Mouse (Mus musculus) MEL (cell line): ENCODE results near the gene Ifi27l2b. TPM values are rescaled to one million over a fixed set of nuclear protein-coding genes. Genes with fewer than 3 reads are reported as not detected.
"Not testable (repeated sequence)": the region's sequence is repeated elsewhere in the genome, so short reads cannot be mapped to it uniquely, and the experiment has no call there.

Experiments used
- DNase-seq: peaks from one replicate; pipeline ENCODE4 v3.0.0; 2011; ENCODE audit warnings: low read depth, low spot score
- H3K27ac ChIP-seq: 2 replicates; pipeline ENCODE4 v1.5.1; 2012; ENCODE audit warnings: low read depth, mild to moderate bottlenecking, control low read depth, low read length, moderate library complexity; ENCODE audit not compliant: control insufficient read depth
- H3K27me3 ChIP-seq, 2 experiments: fragments of 150-350 bp in 1 of 2; sonication (generic) in 1 of 2; 2 replicates each; pipeline ENCODE4 v1.6.1; 2012; ENCODE audit warnings: low read length in 2 of 2, mild to moderate bottlenecking in 2 of 2, improper control_type of control experiment in 1 of 2, moderate library complexity in 1 of 2; ENCODE audit not compliant: insufficient read depth in 2 of 2, control insufficient read depth in 1 of 2
- H3K36me3 ChIP-seq, 2 experiments: 2 replicates each; pipeline ENCODE4 v1.6.1; 2012 to 2014; ENCODE audit warnings: low read length in 2 of 2, improper control_type of control experiment in 1 of 2, inconsistent platforms in 1 of 2, mild to moderate bottlenecking in 1 of 2; ENCODE audit not compliant: insufficient read depth in 2 of 2, control insufficient read depth in 1 of 2
- H3K4me1 ChIP-seq, 2 experiments: fragments of 150-350 bp in 1 of 2; sonication (generic) in 1 of 2; 2 replicates each; pipeline ENCODE4 v1.6.1; 2012; ENCODE audit warnings: low read length in 2 of 2, improper control_type of control experiment in 1 of 2, mild to moderate bottlenecking in 1 of 2; ENCODE audit not compliant: insufficient read depth in 2 of 2, control insufficient read depth in 1 of 2
- H3K4me3 ChIP-seq, 2 experiments: fragments of 150-350 bp in 1 of 2; sonication (generic) in 1 of 2; 2 replicates each; pipeline ENCODE4 v1.5.1; 2012; ENCODE audit warnings: low read depth in 2 of 2, low read length in 2 of 2, mild to moderate bottlenecking in 2 of 2, moderate library complexity in 2 of 2, control low read depth in 1 of 2, improper control_type of control experiment in 1 of 2; ENCODE audit not compliant: control insufficient read depth in 1 of 2, insufficient read depth in 1 of 2
- H3K79me2 ChIP-seq: 2 replicates; pipeline ENCODE4 v1.6.1; 2012; ENCODE audit warnings: mild to moderate bottlenecking, low read length, moderate library complexity; ENCODE audit not compliant: control insufficient read depth, poor library complexity, insufficient read depth
- H3K9ac ChIP-seq: 2 replicates; pipeline ENCODE4 v1.6.1; 2012; ENCODE audit warnings: low read depth, mild to moderate bottlenecking, control low read depth, low read length, moderate library complexity; ENCODE audit not compliant: control insufficient read depth, poor library complexity, severe bottlenecking
- H3K9me3 ChIP-seq: fragments of 150-350 bp; sonication (generic); replicated peaks from 2 replicates; pipeline ENCODE4 v1.6.1; 2012; ENCODE audit warnings: mild to moderate bottlenecking, low read length, improper control_type of control experiment, moderate library complexity; ENCODE audit not compliant: insufficient read depth
- BHLHE40 ChIP-seq: IDR thresholded peaks from 2 replicates; pipeline ENCODE4 v1.6.1; 2012; ENCODE audit warnings: low read depth, mild to moderate bottlenecking, inconsistent platforms, low read length, improper control_type of control experiment, borderline replicate concordance
- E2F4 ChIP-seq: IDR thresholded peaks from 2 replicates; pipeline ENCODE4 v1.6.1; 2011; ENCODE audit warnings: low read depth, low read length, improper control_type of control experiment, borderline replicate concordance
- ELF1 ChIP-seq: IDR thresholded peaks from 2 replicates; pipeline ENCODE4 v1.6.1; 2014; ENCODE audit warnings: low read depth, mild to moderate bottlenecking, inconsistent platforms, low read length, improper control_type of control experiment, moderate library complexity
- ETS1 ChIP-seq: IDR thresholded peaks from 2 replicates; pipeline ENCODE4 v1.6.1; 2012; ENCODE audit warnings: low read depth, mild to moderate bottlenecking, inconsistent platforms, low read length, improper control_type of control experiment, moderate library complexity
- GABPA ChIP-seq: IDR thresholded peaks from 2 replicates; pipeline ENCODE4 v1.6.1; 2012; ENCODE audit warnings: low read depth, mild to moderate bottlenecking, inconsistent platforms, low read length, improper control_type of control experiment, moderate library complexity
- HCFC1 ChIP-seq: IDR thresholded peaks from 2 replicates; pipeline ENCODE4 v1.6.1; 2012; ENCODE audit warnings: low read depth, mild to moderate bottlenecking, inconsistent platforms, low read length, improper control_type of control experiment, moderate library complexity
- KAT2A ChIP-seq: conservative IDR thresholded peaks from 2 replicates; pipeline ENCODE4 v1.6.1; 2012; ENCODE audit warnings: low read depth, low read length, improper control_type of control experiment, inconsistent platforms
- MXI1 ChIP-seq: IDR thresholded peaks from 2 replicates; pipeline ENCODE4 v1.6.1; 2011; ENCODE audit warnings: mild to moderate bottlenecking, low read depth, low read length, improper control_type of control experiment
- MYC ChIP-seq: IDR thresholded peaks from 2 replicates; pipeline ENCODE4 v1.6.1; 2011; ENCODE audit warnings: low read depth, mild to moderate bottlenecking, low read length, improper control_type of control experiment, moderate library complexity
- NELFE ChIP-seq: IDR thresholded peaks from 2 replicates; pipeline ENCODE4 v1.6.1; 2011; ENCODE audit warnings: low read depth, low read length, improper control_type of control experiment
- POLR2AphosphoS5 ChIP-seq: IDR thresholded peaks from 2 replicates; pipeline ENCODE4 v1.6.1; 2012; ENCODE audit warnings: low read depth, borderline replicate concordance, mild to moderate bottlenecking, inconsistent platforms, low read length, moderate library complexity, mixed read lengths
- RCOR1 ChIP-seq: IDR thresholded peaks from 2 replicates; pipeline ENCODE4 v1.6.1; 2012; ENCODE audit warnings: low read depth, mild to moderate bottlenecking, inconsistent platforms, low read length, improper control_type of control experiment
- SIN3A ChIP-seq: IDR thresholded peaks from 2 replicates; pipeline ENCODE4 v1.6.1; 2012; ENCODE audit warnings: low read length, improper control_type of control experiment, inconsistent platforms
- SMC3 ChIP-seq: IDR thresholded peaks from 2 replicates; pipeline ENCODE4 v1.6.1; 2011; ENCODE audit warnings: low read depth, low read length, improper control_type of control experiment
- TBP ChIP-seq: IDR thresholded peaks from 2 replicates; pipeline ENCODE4 v1.8.0; 2011; ENCODE audit warnings: low read depth, low read length, improper control_type of control experiment
- UBTF ChIP-seq: IDR thresholded peaks from 2 replicates; pipeline ENCODE4 v1.6.1; 2012; ENCODE audit warnings: low read depth, mild to moderate bottlenecking, inconsistent platforms, low read length, improper control_type of control experiment, moderate library complexity, borderline replicate concordance; ENCODE audit not compliant: insufficient read depth
- ZKSCAN1 ChIP-seq: IDR thresholded peaks from 2 replicates; pipeline ENCODE4 v1.6.1; 2012; ENCODE audit warnings: low read depth, mild to moderate bottlenecking, inconsistent platforms, low read length, improper control_type of control experiment, moderate library complexity
- ZNF384 ChIP-seq: IDR thresholded peaks from 2 replicates; pipeline ENCODE4 v1.6.1; 2012; ENCODE audit warnings: low read depth, mild to moderate bottlenecking, inconsistent platforms, low read length, improper control_type of control experiment
- polyA plus RNA-seq, 2 experiments: library from polyadenylated mRNA; stranded (reverse) in 1 of 2; unstranded in 1 of 2; fragments of >175 nt in 1 of 2; fragments of >200 nt in 1 of 2; gene quantifications; 2 replicates each; pipeline versions ENCODE4 v1.2.1 to v1.2.4; 2012; ENCODE audit warnings: low replicate concordance in 2 of 2, low read depth in 1 of 2; ENCODE audit not compliant: insufficient read length in 2 of 2, insufficient read depth in 1 of 2, missing spikeins in 1 of 2
- total RNA-seq: library from RNA; depleted of rRNA; stranded (reverse); fragments of 300-350 nt; gene quantifications from 2 replicates; pipeline ENCODE4 v1.2.3, GENCODE M21; 2012

Gene Ifi27l2b
- total and polyA plus RNA-seq, 3 experiments = 0.07 TPM; not detected in 2

GRCm38 (mm10) chr12:103476779-103477389 lies 19.9 kb upstream of the Ifi27l2b start:
- Histone ChIP-seq H3K9me3 (no peaks in the 10 kb centered on the region), H3K4me3 (no peak overlapping the region), H3K36me3 (no peaks in the 10 kb centered on the region), H3K9ac (no peak overlapping the region), H3K4me1 (no peaks in the 10 kb centered on the region), H3K27me3 (peaks cover 5 to 6% of the 10 kb centered on the region in 2 experiments; a peak in 2 of 4 replicates), H3K79me2 (no peaks in the 10 kb centered on the region), H3K27ac (no peak overlapping the region)
- TF ChIP-seq BHLHE40 (no peak), POLR2AphosphoS5 (no peak)
- DNase-seq = no peak

GRCm38 (mm10) chr12:103474481-103474880 lies 17.5 kb upstream of the Ifi27l2b start:
- no peaks in the 10 kb centered on the region for H3K36me3 ChIP-seq
- H3K9ac ChIP-seq = no peak overlapping the region
- no peak for TF ChIP-seq KAT2A
- TF ChIP-seq NELFE = no peak
- TF ChIP-seq ETS1 = no peak
- TF ChIP-seq MXI1 = no peak
- no peak for TF ChIP-seq RCOR1
- no peak for TF ChIP-seq TBP
- no peak for TF ChIP-seq ZNF384
- TF ChIP-seq ZKSCAN1 = no peak
- TF ChIP-seq MYC = no peak
- TF ChIP-seq UBTF = no peak
- no peak for TF ChIP-seq SMC3
- no peak for TF ChIP-seq GABPA
- TF ChIP-seq SIN3A = no peak
- no peak for TF ChIP-seq ELF1
- TF ChIP-seq E2F4 = no peak
- no peak for TF ChIP-seq HCFC1
- no peak overlapping the region for H3K27ac ChIP-seq
- DNase-seq = no peak
- no peaks in the 10 kb centered on the region for H3K79me2 ChIP-seq
- peaks cover 5 to 6% of the 10 kb centered on the region in 2 experiments; a peak in 2 of 4 replicates for H3K27me3 ChIP-seq
- no peaks in the 10 kb centered on the region for H3K4me1 ChIP-seq
- H3K9me3 ChIP-seq = no peaks in the 10 kb centered on the region
- H3K4me3 ChIP-seq = no peak overlapping the region

GRCm38 (mm10) chr12:103456727-103457126 lies 296 bp downstream of the Ifi27l2b start:
- H3K36me3 ChIP-seq, H3K27me3 ChIP-seq, H3K27ac ChIP-seq, H3K4me1 ChIP-seq, H3K9ac ChIP-seq, H3K9me3 ChIP-seq, H3K4me3 ChIP-seq, H3K79me2 ChIP-seq, DNase-seq: not testable (repeated sequence)
